Mouse (Mus musculus) layer of hippocampus, postnatal 36 days (tissue): ENCODE results near the gene Tas2r125. TPM values are rescaled to one million over a fixed set of nuclear protein-coding genes. Genes with fewer than 3 reads are reported as not detected.
"Not testable (repeated sequence)": the region's sequence is repeated elsewhere in the genome, so short reads cannot be mapped to it uniquely, and the experiment has no call there.

Experiments used
- DNase-seq, 2 experiments: peaks; one replicate each; pipeline ENCODE4 v3.0.0; 2022
- total RNA-seq, 2 experiments: library from RNA; stranded (reverse); gene quantifications; 2 replicates each; pipeline ENCODE4 v1.2.3; 2021

The Tas2r125 gene
- not detected for total RNA-seq

GRCm38 (mm10) chr6:132909351-132909750, at the start of gene Tas2r125:
Gene Tas2r125, plus strand, starts transcription at chr6:132909651.
- DNase-seq, result no peak

DNA sequence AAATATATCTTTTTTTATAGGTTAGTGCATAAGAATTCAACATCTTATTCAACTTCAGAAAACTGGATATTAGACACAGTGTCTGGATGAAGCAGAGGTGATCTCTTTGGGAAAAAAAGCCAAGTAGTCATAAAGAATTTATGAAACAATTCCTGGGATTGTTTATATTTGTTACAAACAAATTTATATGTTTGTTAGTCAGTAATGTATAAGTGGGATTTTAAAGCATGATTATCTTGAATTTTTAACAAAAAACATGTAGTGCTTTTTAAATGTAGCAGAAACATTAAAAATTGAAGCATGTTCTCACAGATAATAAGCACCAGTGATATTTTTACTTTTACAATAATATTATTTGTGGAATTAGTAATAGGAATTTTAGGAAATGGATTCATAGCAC, 41.7 kb upstream of the Tas2r125 start, which contains the start of gene Tas2r110:
Gene Tas2r110 (plus strand): TSS at position 301 of the 400 bp plus-strand sequence.
- no peak for DNase-seq

GRCm38 (mm10) chr6:132892711-132893110, 16.7 kb upstream of the Tas2r125 start, which contains the start of gene Tas2r113:
Gene Tas2r113, plus strand, starts transcription at chr6:132893011.
- DNase-seq, result no peak

DNA sequence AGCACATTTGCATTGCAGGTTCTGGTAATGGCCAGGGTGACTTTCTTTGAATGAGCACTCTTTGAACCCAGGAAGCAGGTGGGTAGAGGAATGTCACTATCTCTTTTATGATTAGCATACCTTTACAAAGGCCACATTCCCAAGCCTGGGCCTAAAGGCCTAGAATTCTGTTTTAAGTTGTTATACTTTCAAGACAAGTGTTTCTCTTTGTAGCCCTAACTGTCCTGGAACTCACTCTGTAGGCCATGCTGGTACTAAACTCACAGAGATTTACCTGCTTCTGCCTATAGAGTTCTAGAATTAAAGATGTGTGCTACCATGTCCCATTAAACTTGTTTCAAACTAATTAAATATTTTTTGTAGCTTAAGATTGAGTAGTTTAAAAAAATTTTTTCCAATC, 31.9 kb downstream of the Tas2r125 start:
- DNase-seq, result not testable (repeated sequence)

DNA sequence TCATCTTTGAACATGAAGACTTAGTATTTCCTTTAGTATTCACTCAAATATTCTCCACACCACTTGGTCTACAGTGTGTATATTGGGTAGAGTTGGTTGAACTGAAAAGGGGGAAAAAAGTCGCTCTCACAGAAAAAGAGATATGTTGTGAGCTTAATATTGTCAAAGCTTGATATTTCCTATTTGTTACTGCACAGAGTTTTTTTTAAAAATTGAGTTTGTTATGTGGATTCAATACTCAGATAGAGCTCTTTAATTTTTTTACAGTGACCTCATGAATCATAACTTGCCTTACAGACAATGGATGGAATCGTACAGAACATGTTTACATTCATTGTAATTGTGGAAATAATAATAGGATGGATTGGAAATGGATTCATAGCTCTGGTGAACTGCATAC, 41.4 kb downstream of the Tas2r125 start, which contains the start of gene Tas2r129:
Gene Tas2r129 (plus strand): TSS at position 301 of the 400 bp plus-strand sequence.
- DNase-seq, result no peak

GRCm38 (mm10) chr6:132957819-132958218, 48.4 kb downstream of the Tas2r125 start, which contains the start of gene Tas2r131:
Gene Tas2r131, minus strand, starts transcription at chr6:132957919.
- DNase-seq, result no peak

Other genes with a start within 250 kb of the Tas2r125 start
- not detected for gene Tas2r121, start 208.6 kb upstream of the Tas2r125 start, total RNA-seq
- gene Tas2r122, start 197.7 kb upstream of the Tas2r125 start, total RNA-seq, result not detected
- gene Tas2r115, start 171.6 kb upstream of the Tas2r125 start, total RNA-seq, result not detected
- not detected for gene Tas2r124, start 154.9 kb upstream of the Tas2r125 start, total RNA-seq
- not detected for gene Tas2r102, start 147.5 kb upstream of the Tas2r125 start, total RNA-seq
- gene Tas2r136, start 131.5 kb upstream of the Tas2r125 start, total RNA-seq, result not detected
- gene Tas2r117, start 106.8 kb upstream of the Tas2r125 start, total RNA-seq, result not detected
- gene Tas2r123, start 62.5 kb upstream of the Tas2r125 start, total RNA-seq, result not detected
- gene Tas2r116, start 54.2 kb upstream of the Tas2r125 start, total RNA-seq, result not detected
- gene Tas2r110, start 41.6 kb upstream of the Tas2r125 start, total RNA-seq, result not detected
- gene Tas2r113, start 16.6 kb upstream of the Tas2r125 start, total RNA-seq, result not detected
- gene Tas2r129, start 41.5 kb downstream of the Tas2r125 start, total RNA-seq, result not detected
- gene Tas2r131, start 48.3 kb downstream of the Tas2r125 start, total RNA-seq, result not detected
- gene Tas2r109, start 71.3 kb downstream of the Tas2r125 start, total RNA-seq, result not detected
- not detected for gene Tas2r103, start 127.5 kb downstream of the Tas2r125 start, total RNA-seq
- not detected for gene Tas2r140, start 146.2 kb downstream of the Tas2r125 start, total RNA-seq
- gene Smim10l1, start 195.3 kb downstream of the Tas2r125 start, total RNA-seq, result 100 to 1,000 TPM in 1 of 2 experiments, 10 to 100 TPM in 1; 89.9 to 103 TPM